Mouse (Mus musculus): ENCODE measurements around the gene Ifi47. TPM values are rescaled to one million over a fixed set of nuclear protein-coding genes. Genes with fewer than 3 reads are reported as not detected.

Gene Ifi47
- total RNA-seq, 2 experiments from 2014 or later = 45.8 to 101 TPM

DNA sequence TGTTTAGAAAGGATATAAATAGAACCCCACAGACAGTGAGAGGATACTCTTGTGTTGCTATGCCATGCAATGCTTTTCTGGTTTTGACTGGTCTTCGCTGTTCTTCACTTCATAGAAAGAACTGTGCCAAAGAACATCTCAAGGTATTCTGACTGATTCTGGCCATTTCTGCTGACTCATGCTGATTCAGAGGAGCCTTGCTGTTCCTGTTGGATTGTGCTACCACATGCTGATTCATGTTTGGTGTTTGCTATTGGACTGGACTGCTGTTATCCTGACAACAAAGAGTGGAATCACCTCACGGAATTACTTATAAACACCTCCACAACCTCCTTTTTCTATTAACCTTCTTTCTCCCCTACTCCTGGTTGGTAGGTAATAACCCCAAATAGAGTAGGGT, 47.8 kb downstream of the Ifi47 start:
- no peak for ATAC-seq (replicated peaks; ENCODE audit: poor library complexity, severe bottlenecking)

DNA sequence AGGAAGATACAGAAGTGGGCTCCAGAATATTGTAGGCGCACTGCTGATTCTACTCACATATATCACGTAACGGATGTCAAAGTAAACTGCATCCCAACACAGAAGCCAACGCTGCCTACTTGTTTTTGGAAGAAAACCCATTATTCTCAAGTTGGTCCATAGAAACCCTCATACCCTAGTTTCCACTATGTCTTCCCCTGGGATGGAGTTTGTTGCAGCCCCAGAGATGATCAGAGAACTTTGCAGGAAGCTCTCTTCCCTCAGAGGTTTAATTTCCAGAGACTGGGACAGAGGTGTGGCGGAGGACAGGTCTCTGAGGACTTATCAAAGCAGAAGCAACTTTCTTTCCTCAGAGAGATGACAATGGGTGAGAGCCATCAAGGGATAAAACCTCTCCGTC, 65.6 kb downstream of the Ifi47 start, which contains the start of gene Olfr1395:
Olfr1395 (plus strand) TSS at position 301 of the 400 bp plus-strand sequence.
- no peak for ATAC-seq (replicated peaks; ENCODE audit: poor library complexity, severe bottlenecking)

Other genes starting within 250 kb of the Ifi47 start
- gene Gm12184, start 249.9 kb upstream of the Ifi47 start, total RNA-seq (2014; fragmentation: Nextera tagmentation) = 2.9 and 10.5 TPM in 2 replicates
- gene Gm12184, start 249.9 kb upstream of the Ifi47 start, total RNA-seq (2017) = 14.2 and 35.9 TPM in 2 replicates
- gene Irgm1, start 204.9 kb upstream of the Ifi47 start, total RNA-seq (2014; fragmentation: Nextera tagmentation) = 27.7 and 45.0 TPM in 2 replicates
- gene Irgm1, start 204.9 kb upstream of the Ifi47 start, total RNA-seq (2017) = 22.1 and 23.6 TPM in 2 replicates
- 0.58 and 1.2 TPM in 2 replicates for gene Gm5431, start 174.4 kb upstream of the Ifi47 start, total RNA-seq (2014; fragmentation: Nextera tagmentation)
- 0.22 and 1.3 TPM in 2 replicates for gene Gm5431, start 174.4 kb upstream of the Ifi47 start, total RNA-seq (2017)
- gene Psme2b, start 130.4 kb upstream of the Ifi47 start, total RNA-seq (2014; fragmentation: Nextera tagmentation) = 14.0 and 21.4 TPM in 2 replicates
- gene Psme2b, start 130.4 kb upstream of the Ifi47 start, total RNA-seq (2017) = 10.3 and 18.7 TPM in 2 replicates
- 1.7 TPM in 1 of 2 replicates, not detected in the other for gene Olfr56, start 97.7 kb upstream of the Ifi47 start, total RNA-seq (2014; fragmentation: Nextera tagmentation)
- 2.1 and 2.5 TPM in 2 replicates for gene Olfr56, start 97.7 kb upstream of the Ifi47 start, total RNA-seq (2017)
- 13.1 and 13.3 TPM in 2 replicates for gene 9930111J21Rik1, start 97.2 kb upstream of the Ifi47 start, total RNA-seq (2014; fragmentation: Nextera tagmentation)
- gene 9930111J21Rik1, start 97.2 kb upstream of the Ifi47 start, total RNA-seq (2017) = 7.3 and 17.1 TPM in 2 replicates
- not detected in 2 replicates for gene Gm12185, start 84.4 kb upstream of the Ifi47 start, total RNA-seq (2014; fragmentation: Nextera tagmentation)
- gene Gm12185, start 84.4 kb upstream of the Ifi47 start, total RNA-seq (2017) = 0.43 TPM in 1 of 2 replicates, not detected in the other
- 2.3 TPM in 1 of 2 replicates, not detected in the other for gene Tgtp1, start 82.4 kb upstream of the Ifi47 start, total RNA-seq (2014; fragmentation: Nextera tagmentation)
- gene Tgtp1, start 82.4 kb upstream of the Ifi47 start, total RNA-seq (2017) = 2.2 and 7.1 TPM in 2 replicates
- gene 9930111J21Rik2, start 25.3 kb upstream of the Ifi47 start, total RNA-seq (2014; fragmentation: Nextera tagmentation) = 40.1 and 45.9 TPM in 2 replicates
- gene 9930111J21Rik2, start 25.3 kb upstream of the Ifi47 start, total RNA-seq (2017) = 29.3 and 35.2 TPM in 2 replicates
- 6.8 and 8.9 TPM in 2 replicates for gene Tgtp2, start 12.4 kb upstream of the Ifi47 start, total RNA-seq (2014; fragmentation: Nextera tagmentation)
- gene Tgtp2, start 12.4 kb upstream of the Ifi47 start, total RNA-seq (2017) = 27.9 and 40.5 TPM in 2 replicates
- not detected in 2 replicates for gene Olfr1396, start 38.3 kb downstream of the Ifi47 start, total RNA-seq (2014; fragmentation: Nextera tagmentation)
- gene Olfr1396, start 38.3 kb downstream of the Ifi47 start, total RNA-seq (2017) = not detected in 2 replicates
- gene Olfr1395, start 65.7 kb downstream of the Ifi47 start, total RNA-seq (2014; fragmentation: Nextera tagmentation) = not detected in 2 replicates
- gene Olfr1395, start 65.7 kb downstream of the Ifi47 start, total RNA-seq (2017) = not detected in 2 replicates
- gene Olfr1394, start 77.8 kb downstream of the Ifi47 start, total RNA-seq (2014; fragmentation: Nextera tagmentation) = not detected in 2 replicates
- not detected in 2 replicates for gene Olfr1394, start 77.8 kb downstream of the Ifi47 start, total RNA-seq (2017)
- 3.8 and 4.1 TPM in 2 replicates for gene Btnl9, start 110.6 kb downstream of the Ifi47 start, total RNA-seq (2014; fragmentation: Nextera tagmentation)
- gene Btnl9, start 110.6 kb downstream of the Ifi47 start, total RNA-seq (2017) = 5.3 and 7.6 TPM in 2 replicates
- gene Zfp62, start 126.7 kb downstream of the Ifi47 start, total RNA-seq (2014; fragmentation: Nextera tagmentation) = 46.4 and 46.5 TPM in 2 replicates
- 62.2 and 88.5 TPM in 2 replicates for gene Zfp62, start 126.7 kb downstream of the Ifi47 start, total RNA-seq (2017)
- gene Mgat1, start 167.6 kb downstream of the Ifi47 start, total RNA-seq (2014; fragmentation: Nextera tagmentation) = 44.1 and 74.5 TPM in 2 replicates
- 51.6 and 59.4 TPM in 2 replicates for gene Mgat1, start 167.6 kb downstream of the Ifi47 start, total RNA-seq (2017)
- gene Olfr1393, start 201.7 kb downstream of the Ifi47 start, total RNA-seq (2014; fragmentation: Nextera tagmentation) = not detected in 2 replicates
- gene Olfr1393, start 201.7 kb downstream of the Ifi47 start, total RNA-seq (2017) = not detected in 2 replicates
- gene Olfr1392, start 208.7 kb downstream of the Ifi47 start, total RNA-seq (2014; fragmentation: Nextera tagmentation) = not detected in 2 replicates
- gene Olfr1392, start 208.7 kb downstream of the Ifi47 start, total RNA-seq (2017) = not detected in 2 replicates
- not detected in 2 replicates for gene Olfr10, start 228.2 kb downstream of the Ifi47 start, total RNA-seq (2014; fragmentation: Nextera tagmentation)
- not detected in 2 replicates for gene Olfr10, start 228.2 kb downstream of the Ifi47 start, total RNA-seq (2017)
- gene Olfr1391, start 246.2 kb downstream of the Ifi47 start, total RNA-seq (2014; fragmentation: Nextera tagmentation) = not detected in 2 replicates
- not detected in 2 replicates for gene Olfr1391, start 246.2 kb downstream of the Ifi47 start, total RNA-seq (2017)

Measured in granulocyte monocyte progenitor cell, adult 5-6 weeks (primary cell).